Mouse (Mus musculus) spleen, adult 2 months (tissue): Measurements from ENCODE around the gene Foxf1.

ENCODE experiments used
- CTCF ChIP-seq: fragments of 200-500 bp; IDR thresholded peaks from 2 replicates; pipeline ENCODE4 v1.5.1; 2011; ENCODE audit warnings: mild to moderate bottlenecking, inconsistent platforms; ENCODE audit not compliant: insufficient read depth, insufficient read length, insufficient replicate concordance; ENCODE audit errors: extremely low read depth
- POLR2A ChIP-seq: fragments of 200-500 bp; IDR thresholded peaks from 2 replicates; pipeline ENCODE4 v1.6.1; 2011; ENCODE audit warnings: low read depth, low read length, inconsistent platforms

- TF ChIP-seq POLR2A, result no peak
- TF ChIP-seq CTCF, result no peak
These were observed 9.3 kb downstream of the Foxf1 start for GRCm38 (mm10) chr8:121093496-121093895.
